Mouse (Mus musculus) midbrain, postnatal 0 days (tissue): ENCODE measurements around the gene Rbm15b. TPM values are rescaled to one million over a fixed set of nuclear protein-coding genes. Genes with fewer than 3 reads are reported as not detected.

Experiments
- ATAC-seq: fragments of 200-750 bp; cut with Nextera tagmentation; 2 replicates; pipeline ENCODE4 v1.8.0; 2017; ENCODE audit warnings: moderate number of reproducible peaks, mild to moderate bottlenecking, moderate TSS enrichment, moderate library complexity; ENCODE audit not compliant: low FRiP score
- DNase-seq: peaks from one replicate; pipeline ENCODE4 v3.0.0-alpha.2; 2015; ENCODE audit warnings: low spot score
- H3K27ac ChIP-seq: fragments of 300-500 bp; sonication (generic); 2 replicates; pipeline ENCODE4 v1.5.1; 2014; ENCODE audit warnings: low read depth, mild to moderate bottlenecking, low read length, mixed read lengths
- H3K27me3 ChIP-seq: fragments of 300-500 bp; sonication (generic); 2 replicates; pipeline ENCODE4 v1.6.1; 2014; ENCODE audit warnings: low read length, control low read depth, mixed read lengths; ENCODE audit not compliant: insufficient read depth
- H3K36me3 ChIP-seq: fragments of 300-500 bp; sonication (generic); 2 replicates; pipeline ENCODE4 v1.6.1; 2014; ENCODE audit warnings: low read length, control low read depth, mixed read lengths; ENCODE audit not compliant: insufficient read depth
- H3K4me1 ChIP-seq: fragments of 300-500 bp; sonication (generic); 2 replicates; pipeline ENCODE4 v1.6.1; 2014; ENCODE audit warnings: mild to moderate bottlenecking, control low read depth, antibody characterized with exemption, low read length, mixed read lengths; ENCODE audit not compliant: insufficient read depth
- H3K4me2 ChIP-seq: fragments of 300-500 bp; sonication (generic); 2 replicates; pipeline ENCODE4 v1.6.1; 2014; ENCODE audit warnings: low read depth, mild to moderate bottlenecking, low read length, mixed read lengths; ENCODE audit not compliant: poor library complexity, severe bottlenecking
- H3K4me3 ChIP-seq: fragments of 300-500 bp; sonication (generic); 2 replicates; pipeline ENCODE4 v1.5.1; 2014; ENCODE audit warnings: low read depth, mild to moderate bottlenecking, low read length, moderate library complexity
- H3K9ac ChIP-seq: fragments of 300-500 bp; sonication (generic); replicated peaks from 2 replicates; pipeline ENCODE4 v1.6.1; 2014; ENCODE audit warnings: mild to moderate bottlenecking, low read length, moderate library complexity, mixed read lengths; ENCODE audit not compliant: poor library complexity, severe bottlenecking
- H3K9me3 ChIP-seq: fragments of 300-500 bp; sonication (generic); 2 replicates; pipeline ENCODE4 v1.6.1; 2016; ENCODE audit warnings: low read length, control low read depth
- CTCF ChIP-seq: IDR thresholded peaks from 2 replicates; pipeline ENCODE4 v1.5.1; 2016; ENCODE audit warnings: antibody characterized with exemption, mild to moderate bottlenecking
- WGBS: fragments of 180-500 bp; shearing (Covaris S2); extraction: QIAGEN DNeasy Blood & Tissue Kit; methylation state at CpG from one replicate; pipeline ENCODE4 v1.1.7; 2014; 5-methylcytosine and 5-hydroxymethylcytosine counted together
- polyA plus RNA-seq: library from polyadenylated mRNA; unstranded; fragments of >200 nt; fragmentation: Nextera tagmentation; extraction: Ambion mirVana; gene quantifications from 2 replicates; pipeline ENCODE4 v1.2.1, GENCODE M21; 2015
- total RNA-seq: library from RNA; depleted of rRNA; stranded (reverse); fragments of >200 nt; gene quantifications from 2 replicates; pipeline ENCODE4 v1.2.3, GENCODE M21; 2014; rRNA removed

Rbm15b gene
- total RNA-seq (81.6 and 82.7 TPM in 2 replicates), polyA plus RNA-seq (10.6 and 12.6 TPM in 2 replicates)

DNA sequence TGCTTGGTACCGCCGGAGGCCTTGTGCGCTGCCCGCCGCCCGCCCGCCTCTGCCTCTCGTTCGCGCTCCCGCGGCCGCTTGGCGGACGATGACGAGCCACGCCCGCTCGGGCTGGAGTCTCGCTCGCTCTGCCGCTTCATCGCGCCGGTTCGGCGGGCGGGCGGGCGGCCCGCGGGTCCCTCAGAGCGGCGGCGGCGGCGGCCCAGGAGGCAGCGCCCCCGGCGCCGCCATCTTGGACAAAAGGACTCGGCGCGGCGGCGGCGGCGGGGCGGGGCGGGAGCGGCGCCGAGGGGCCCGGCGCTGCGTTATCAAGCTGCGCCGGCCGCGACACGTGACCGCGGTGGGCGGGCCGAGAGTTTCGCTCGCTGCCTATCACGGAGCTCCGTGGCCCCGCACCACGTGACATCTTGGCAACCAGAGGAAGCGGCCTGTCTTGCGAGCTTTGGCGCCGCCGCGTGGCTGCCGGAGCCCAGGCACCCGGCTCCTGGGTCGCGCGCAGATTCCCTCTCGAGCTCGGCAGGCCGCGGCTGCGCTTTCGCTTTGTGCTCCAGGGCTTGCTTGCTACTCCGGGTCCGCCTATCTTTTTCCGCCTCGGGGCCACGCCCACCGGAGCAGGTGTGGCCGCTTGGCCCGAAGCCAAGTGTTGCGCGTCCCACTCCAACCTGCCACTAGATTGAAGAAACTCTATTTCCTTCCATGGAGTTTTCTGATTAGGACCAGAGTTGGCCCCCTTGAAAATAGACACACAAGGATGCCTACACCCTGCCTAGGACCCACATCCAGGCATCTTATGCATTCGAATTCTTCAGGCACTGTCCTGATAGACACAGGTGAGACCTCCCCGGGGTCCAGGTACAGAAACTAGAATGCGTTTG lies at the start of gene Rbm15b:
TSS of gene Rbm15b (minus strand) at position 601 of the 875 bp plus-strand sequence.
- Histone ChIP-seq H3K4me2 (peak within 1 kb of the TSS; percentile 97), H3K9me3 (no peaks in the 10 kb centered on the region), H3K27me3 (no peaks in the 10 kb centered on the region), H3K4me1 (peaks cover 23% of the 10 kb centered on the region), H3K27ac (peak within 1 kb of the TSS; percentile 93), H3K36me3 (peaks cover 37% of the 10 kb centered on the region), H3K9ac (peak within 1 kb of the TSS; percentile 94), H3K4me3 (peak within 1 kb of the TSS; percentile 88)
- TF ChIP-seq CTCF: peak; percentile 84
- 5% methylated on average over 50 of the region's 101 CpGs for WGBS
- peak; percentile 81 for ATAC-seq
- peak; percentile 99 for DNase-seq

DNA sequence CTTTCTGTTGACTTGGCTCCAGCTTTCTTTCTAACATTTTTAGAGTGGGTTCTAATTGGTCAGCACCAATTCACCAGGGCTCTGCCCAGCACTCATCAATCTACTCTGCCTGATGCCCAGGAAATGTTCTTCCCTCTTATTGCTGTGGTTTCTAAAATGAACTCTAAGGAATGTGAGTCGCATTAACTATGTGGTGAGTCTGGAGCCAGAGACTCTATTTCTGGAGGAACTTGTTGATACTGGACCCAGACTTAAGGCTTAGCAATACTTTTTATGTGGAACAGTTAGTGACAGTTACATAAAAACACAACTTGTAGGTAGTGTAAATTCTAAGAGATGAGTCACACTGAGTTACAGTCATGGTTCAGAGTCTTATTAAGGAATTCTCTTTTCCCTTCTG lies 47.8 kb upstream of the Rbm15b start:
- H3K4me3 ChIP-seq: no peak overlapping the region
- H3K4me2 ChIP-seq: no peak overlapping the region
- H3K36me3 ChIP-seq: peaks cover 44% of the 10 kb centered on the region
- DNase-seq (no peak), ATAC-seq (no peak)
- no peak overlapping the region for H3K9ac ChIP-seq
- no peaks in the 10 kb centered on the region for H3K27me3 ChIP-seq
- 100% methylated on average over 1 of the region's 1 CpGs for WGBS
- no peak overlapping the region for H3K27ac ChIP-seq
- no peaks in the 10 kb centered on the region for H3K9me3 ChIP-seq
- no peak for TF ChIP-seq CTCF
- H3K4me1 ChIP-seq: no peaks in the 10 kb centered on the region

DNA sequence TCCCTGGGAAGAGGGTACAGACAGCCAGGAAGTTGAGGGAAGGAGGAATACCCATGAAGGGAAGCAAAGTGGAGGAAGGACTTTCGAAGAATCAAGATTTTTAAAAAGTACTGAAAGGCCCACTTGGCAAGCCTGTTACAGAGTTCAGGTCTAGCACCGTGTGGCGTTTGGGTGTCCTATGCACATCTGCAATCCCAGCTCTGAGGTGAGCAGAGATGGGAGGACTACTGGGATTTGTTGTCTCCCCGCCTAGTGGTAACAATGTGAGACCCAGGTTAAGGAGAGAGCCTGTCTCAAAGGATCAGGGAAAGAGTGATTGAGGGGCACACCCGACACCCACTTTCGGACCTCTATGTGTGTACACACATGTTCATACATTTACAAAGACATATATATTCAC lies 27.6 kb upstream of the Rbm15b start:
- no peak for ATAC-seq
- H3K4me3 ChIP-seq: no peak overlapping the region
- peaks cover 27% of the 10 kb centered on the region for H3K36me3 ChIP-seq
- H3K27me3 ChIP-seq: no peaks in the 10 kb centered on the region
- no peak overlapping the region for H3K9ac ChIP-seq
- no peak overlapping the region for H3K4me2 ChIP-seq
- DNase-seq: no peak
- no peaks in the 10 kb centered on the region for H3K4me1 ChIP-seq
- 92% methylated on average over 6 of the region's 6 CpGs for WGBS
- TF ChIP-seq CTCF: no peak
- H3K27ac ChIP-seq: no peak overlapping the region
- no peaks in the 10 kb centered on the region for H3K9me3 ChIP-seq

DNA sequence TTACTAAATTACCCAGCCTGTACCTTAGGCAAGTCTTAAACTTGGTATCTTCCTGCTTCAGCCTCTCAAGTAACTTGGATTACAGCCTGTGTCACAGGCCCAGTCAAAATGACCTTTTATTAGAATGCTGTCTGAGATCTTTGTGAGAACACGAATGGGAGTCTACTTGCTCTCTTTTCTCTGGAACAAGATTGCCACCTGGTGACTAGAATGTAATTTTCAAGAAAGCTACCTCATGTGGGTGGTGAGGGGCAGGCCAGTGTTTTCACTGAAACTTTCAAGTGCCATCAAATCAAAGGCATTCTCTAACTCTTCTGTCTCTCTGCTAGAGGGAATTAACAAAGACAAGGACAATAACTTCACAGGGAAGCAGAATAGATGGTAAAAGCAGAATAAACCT lies 26.5 kb upstream of the Rbm15b start:
- no peak overlapping the region for H3K4me2 ChIP-seq
- no peak overlapping the region for H3K27ac ChIP-seq
- no peak for DNase-seq
- H3K4me1 ChIP-seq: no peaks in the 10 kb centered on the region
- H3K27me3 ChIP-seq: no peaks in the 10 kb centered on the region
- H3K4me3 ChIP-seq: no peak overlapping the region
- WGBS: 22% methylated on average over 1 of the region's 1 CpGs
- peaks cover 33% of the 10 kb centered on the region for H3K36me3 ChIP-seq
- ATAC-seq: no peak
- no peak overlapping the region for H3K9ac ChIP-seq
- TF ChIP-seq CTCF: peak; percentile 23
- H3K9me3 ChIP-seq: no peaks in the 10 kb centered on the region

DNA sequence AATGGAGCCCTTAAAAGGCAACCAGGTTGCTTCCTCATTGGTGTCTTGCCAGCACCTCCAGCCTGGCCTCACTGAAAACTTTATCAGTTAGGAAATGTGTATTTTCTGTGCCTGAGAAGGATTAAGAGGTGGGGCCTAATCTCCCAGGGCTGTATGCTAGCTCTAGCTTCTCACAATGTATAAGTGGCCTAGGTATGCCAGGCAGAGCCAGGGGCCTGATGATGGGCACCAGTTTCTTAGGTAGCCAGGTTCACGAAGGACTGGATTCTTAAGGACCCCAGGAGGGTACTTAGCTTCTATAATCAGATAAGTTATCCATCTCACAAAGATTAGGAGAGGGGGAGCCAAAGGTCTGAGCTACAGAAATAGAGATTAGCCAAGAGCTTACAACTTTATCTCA lies 24.4 kb upstream of the Rbm15b start:
- Histone ChIP-seq H3K9ac (no peak overlapping the region), H3K4me3 (no peak overlapping the region), H3K36me3 (peaks cover 47% of the 10 kb centered on the region), H3K9me3 (no peaks in the 10 kb centered on the region), H3K4me2 (no peak overlapping the region), H3K27me3 (no peaks in the 10 kb centered on the region), H3K27ac (no peak overlapping the region), H3K4me1 (no peaks in the 10 kb centered on the region)
- DNase-seq (no peak), ATAC-seq (no peak)
- WGBS: 80% methylated on average over 1 of the region's 1 CpGs
- no peak for TF ChIP-seq CTCF

DNA sequence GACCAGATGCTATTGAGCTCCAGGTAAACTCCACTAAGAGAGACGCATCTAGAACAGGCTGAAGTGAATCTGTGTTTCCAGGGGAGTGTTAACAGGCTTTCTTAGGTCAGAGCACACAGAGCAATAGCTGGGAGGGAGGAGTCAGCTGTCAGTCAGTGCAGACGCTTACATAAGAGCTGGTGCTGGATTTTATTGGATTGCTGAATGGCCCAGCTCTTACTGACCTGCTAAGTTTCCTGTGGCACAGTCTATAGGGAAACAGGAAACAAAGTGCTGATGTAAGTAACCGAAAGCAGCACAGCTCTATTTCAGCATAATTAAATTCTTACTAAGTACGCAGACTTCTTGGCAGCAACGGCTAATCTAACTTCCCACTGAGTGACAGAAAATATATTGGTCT lies 21.5 kb upstream of the Rbm15b start:
- 59% methylated on average over 5 of the region's 5 CpGs for WGBS
- H3K9me3 ChIP-seq: no peaks in the 10 kb centered on the region
- no peak overlapping the region for H3K4me3 ChIP-seq
- DNase-seq: no peak
- H3K9ac ChIP-seq: no peak overlapping the region
- no peak for ATAC-seq
- H3K4me2 ChIP-seq: no peak overlapping the region
- no peaks in the 10 kb centered on the region for H3K4me1 ChIP-seq
- H3K27ac ChIP-seq: no peak overlapping the region
- peaks cover 41% of the 10 kb centered on the region for H3K36me3 ChIP-seq
- no peak for TF ChIP-seq CTCF
- H3K27me3 ChIP-seq: no peaks in the 10 kb centered on the region
